Mouse (Mus musculus) heart, embryonic 16.5 days (tissue): ENCODE measurements around the gene Slc39a9. TPM values are rescaled to one million over a fixed set of nuclear protein-coding genes. Genes with fewer than 3 reads are reported as not detected.

ENCODE experiments used
- ATAC-seq: fragments of 200-750 bp; cut with Nextera tagmentation; replicated peaks from 2 replicates; pipeline ENCODE4 v1.8.0; 2017; ENCODE audit warnings: moderate number of reproducible peaks; ENCODE audit not compliant: insufficient read depth, low FRiP score; ENCODE audit errors: extremely low read depth
- H3K27ac ChIP-seq: fragments of 300-500 bp; sonication (generic); 2 replicates; pipeline ENCODE4 v1.5.1; 2014; ENCODE audit warnings: mild to moderate bottlenecking, low read length, control low read depth, moderate library complexity
- H3K27me3 ChIP-seq: fragments of 300-500 bp; sonication (generic); 2 replicates; pipeline ENCODE4 v1.6.1; 2014; ENCODE audit warnings: low read length, mixed read lengths; ENCODE audit not compliant: control insufficient read depth, insufficient read depth
- H3K36me3 ChIP-seq: fragments of 300-500 bp; sonication (generic); 2 replicates; pipeline ENCODE4 v1.6.1; 2014; ENCODE audit not compliant: control insufficient read depth, insufficient read depth
- H3K4me1 ChIP-seq: fragments of 300-500 bp; sonication (generic); 2 replicates; pipeline ENCODE4 v1.6.1; 2014; ENCODE audit warnings: low read length, mixed read lengths; ENCODE audit not compliant: control insufficient read depth, insufficient read depth
- H3K4me2 ChIP-seq: fragments of 300-500 bp; sonication (generic); 2 replicates; pipeline ENCODE4 v1.6.1; 2014; ENCODE audit warnings: low read depth, mild to moderate bottlenecking, control low read depth, low read length
- H3K4me3 ChIP-seq: fragments of 300-500 bp; sonication (generic); 2 replicates; pipeline ENCODE4 v1.5.1; 2014; ENCODE audit warnings: mild to moderate bottlenecking, control low read depth, low read length
- H3K9ac ChIP-seq: fragments of 300-500 bp; sonication (generic); 2 replicates; pipeline ENCODE4 v1.6.1; 2014; ENCODE audit warnings: low read length, control low read depth
- H3K9me3 ChIP-seq: fragments of 300-500 bp; sonication (generic); replicated peaks from 2 replicates; pipeline ENCODE4 v1.6.1; 2016; ENCODE audit warnings: low read length; ENCODE audit not compliant: control insufficient read depth
- WGBS: fragments of 180-500 bp; shearing (Covaris S2); extraction: QIAGEN DNeasy Blood & Tissue Kit; methylation state at CpG from one replicate; pipeline ENCODE4 v1.1.7; 2014; 5-methylcytosine and 5-hydroxymethylcytosine counted together
- polyA plus RNA-seq: library from polyadenylated mRNA; unstranded; fragments of >200 nt; fragmentation: Nextera tagmentation; extraction: Ambion mirVana; gene quantifications from 2 replicates; pipeline ENCODE4 v1.2.1, GENCODE M21; 2015

The Slc39a9 gene
- polyA plus RNA-seq, 1 experiment from 2014 or later = 17.5 TPM

GRCm38 (mm10) chr12:80603566-80603965, 40.1 kb upstream of the Slc39a9 start:
- Histone ChIP-seq H3K9ac (peak overlapping the region; percentile 5; the same call in 1 of the 2 replicates), H3K4me3 (no peak overlapping the region), H3K36me3 (no peaks in the 10 kb centered on the region), H3K27me3 (no peaks in the 10 kb centered on the region), H3K4me1 (peaks cover 29% of the 10 kb centered on the region), H3K9me3 (no peaks in the 10 kb centered on the region), H3K4me2 (no peak overlapping the region), H3K27ac (peak overlapping the region; percentile 46)
- ATAC-seq = peak; percentile 56
- WGBS = 8% methylated on average over 4 of the region's 4 CpGs

- Histone ChIP-seq H3K4me2 (no peak overlapping the region), H3K9me3 (no peaks in the 10 kb centered on the region), H3K27me3 (no peaks in the 10 kb centered on the region), H3K36me3 (no peaks in the 10 kb centered on the region), H3K4me1 (peaks cover 27% of the 10 kb centered on the region), H3K27ac (no peak overlapping the region), H3K9ac (no peak overlapping the region), H3K4me3 (no peak overlapping the region)
- ATAC-seq = no peak
- WGBS = 94% methylated on average over 2 of the region's 2 CpGs
Observed at GRCm38 (mm10) chr12:80604218-80604617, 39.5 kb upstream of the Slc39a9 start.

- 81% methylated on average over 1 of the region's 1 CpGs for WGBS
- H3K4me3 ChIP-seq = no peak overlapping the region
- H3K27ac ChIP-seq = no peak overlapping the region
- H3K9ac ChIP-seq = no peak overlapping the region
- ATAC-seq = no peak
- no peak overlapping the region for H3K4me2 ChIP-seq
- peaks cover 16% of the 10 kb centered on the region for H3K4me1 ChIP-seq
- no peaks in the 10 kb centered on the region for H3K27me3 ChIP-seq
- H3K36me3 ChIP-seq = no peaks in the 10 kb centered on the region
- H3K9me3 ChIP-seq = no peaks in the 10 kb centered on the region
Observed at GRCm38 (mm10) chr12:80608576-80608975, 35.1 kb upstream of the Slc39a9 start.

- H3K9ac ChIP-seq = no peak overlapping the region
- peak overlapping the region; percentile 82 for H3K27ac ChIP-seq
- ATAC-seq = peak; percentile 85
- H3K36me3 ChIP-seq = no peaks in the 10 kb centered on the region
- no peaks in the 10 kb centered on the region for H3K27me3 ChIP-seq
- H3K4me3 ChIP-seq = no peak overlapping the region
- H3K9me3 ChIP-seq = no peaks in the 10 kb centered on the region
- WGBS = 29% methylated on average over 3 of the region's 3 CpGs
- peaks cover 8% of the 10 kb centered on the region; the same call in 1 of the 2 replicates for H3K4me1 ChIP-seq
- no peak overlapping the region for H3K4me2 ChIP-seq
Observed at GRCm38 (mm10) chr12:80609928-80610327, 33.8 kb upstream of the Slc39a9 start.

GRCm38 (mm10) chr12:80612113-80612791, 31.4 kb upstream of the Slc39a9 start:
- Histone ChIP-seq H3K9ac (no peak overlapping the region), H3K4me2 (no peak overlapping the region), H3K9me3 (no peaks in the 10 kb centered on the region), H3K27ac (no peak overlapping the region), H3K4me3 (no peak overlapping the region), H3K4me1 (peaks cover 13% of the 10 kb centered on the region), H3K36me3 (no peaks in the 10 kb centered on the region), H3K27me3 (no peaks in the 10 kb centered on the region)
- 74% methylated on average over 9 of the region's 9 CpGs for WGBS
- ATAC-seq = no peak

- 41% methylated on average over 7 of the region's 7 CpGs for WGBS
- H3K4me2 ChIP-seq = no peak overlapping the region
- H3K9ac ChIP-seq = no peak overlapping the region
- H3K27me3 ChIP-seq = no peaks in the 10 kb centered on the region
- H3K4me1 ChIP-seq = peaks cover 7% of the 10 kb centered on the region
- ATAC-seq = no peak
- no peaks in the 10 kb centered on the region for H3K36me3 ChIP-seq
- no peaks in the 10 kb centered on the region for H3K9me3 ChIP-seq
- H3K27ac ChIP-seq = no peak overlapping the region
- no peak overlapping the region for H3K4me3 ChIP-seq
Observed at GRCm38 (mm10) chr12:80615371-80616257, 28.1 kb upstream of the Slc39a9 start.

GRCm38 (mm10) chr12:80620501-80620900, 23.2 kb upstream of the Slc39a9 start:
- no peak for ATAC-seq
- Histone ChIP-seq H3K4me1 (peaks cover 5% of the 10 kb centered on the region; the same call in 1 of the 2 replicates), H3K27ac (no peak overlapping the region), H3K9ac (no peak overlapping the region), H3K27me3 (no peaks in the 10 kb centered on the region), H3K9me3 (no peaks in the 10 kb centered on the region), H3K4me2 (no peak overlapping the region), H3K36me3 (no peaks in the 10 kb centered on the region), H3K4me3 (no peak overlapping the region)
- WGBS = 64% methylated on average over 5 of the region's 5 CpGs

- H3K27me3 ChIP-seq = no peaks in the 10 kb centered on the region
- H3K4me2 ChIP-seq = no peak overlapping the region
- peaks cover 36% of the 10 kb centered on the region for H3K36me3 ChIP-seq
- H3K27ac ChIP-seq = no peak overlapping the region
- WGBS = 64% methylated on average over 5 of the region's 5 CpGs
- no peak overlapping the region for H3K9ac ChIP-seq
- H3K9me3 ChIP-seq = no peaks in the 10 kb centered on the region
- no peak for ATAC-seq
- H3K4me3 ChIP-seq = no peak overlapping the region
- H3K4me1 ChIP-seq = no peaks in the 10 kb centered on the region
Observed at GRCm38 (mm10) chr12:80631790-80632189, 11.9 kb upstream of the Slc39a9 start.
